Mouse (Mus musculus) heart, embryonic 11.5 days (tissue): ENCODE measurements around the gene Prdm11. TPM values are rescaled to one million over a fixed set of nuclear protein-coding genes. Genes with fewer than 3 reads are reported as not detected.

Experiments
- ATAC-seq: fragments of 200-750 bp; cut with Nextera tagmentation; replicated peaks from 2 replicates; pipeline ENCODE4 v1.8.0; 2017; ENCODE audit warnings: moderate library complexity; ENCODE audit not compliant: insufficient number of reproducible peaks, low FRiP score, low TSS enrichment
- H3K27ac ChIP-seq: fragments of 300-500 bp; sonication (generic); 2 replicates; pipeline ENCODE4 v1.5.1; 2014; ENCODE audit warnings: mild to moderate bottlenecking, low read depth, low read length
- H3K27me3 ChIP-seq: fragments of 300-500 bp; sonication (generic); 2 replicates; pipeline ENCODE4 v1.6.1; 2014; ENCODE audit warnings: mild to moderate bottlenecking, low read length, mixed read lengths; ENCODE audit not compliant: control insufficient read depth, insufficient read depth
- H3K36me3 ChIP-seq: fragments of 300-500 bp; sonication (generic); 2 replicates; pipeline ENCODE4 v1.6.1; 2014; ENCODE audit warnings: mild to moderate bottlenecking, low read length, moderate library complexity, mixed read lengths; ENCODE audit not compliant: control insufficient read depth, insufficient read depth
- H3K4me1 ChIP-seq: fragments of 300-500 bp; sonication (generic); 2 replicates; pipeline ENCODE4 v1.6.1; 2014; ENCODE audit warnings: low read length; ENCODE audit not compliant: control insufficient read depth, insufficient read depth
- H3K4me2 ChIP-seq: fragments of 300-500 bp; sonication (generic); 2 replicates; pipeline ENCODE4 v1.6.1; 2014; ENCODE audit warnings: mild to moderate bottlenecking, moderate library complexity
- H3K4me3 ChIP-seq: fragments of 300-500 bp; sonication (generic); 2 replicates; pipeline ENCODE4 v1.5.1; 2014; ENCODE audit warnings: low read depth, low read length
- H3K9ac ChIP-seq: fragments of 300-500 bp; sonication (generic); 2 replicates; pipeline ENCODE4 v1.6.1; 2014; ENCODE audit warnings: mild to moderate bottlenecking, low read depth, low read length, moderate library complexity
- H3K9me3 ChIP-seq: fragments of 300-500 bp; sonication (generic); replicated peaks from 2 replicates; pipeline ENCODE4 v1.6.1; 2016; ENCODE audit warnings: low read length; ENCODE audit not compliant: control insufficient read depth
- WGBS: fragments of 180-500 bp; shearing (Covaris S2); extraction: QIAGEN DNeasy Blood & Tissue Kit; methylation state at CpG from one replicate; pipeline ENCODE4 v1.1.7; 2014; ENCODE audit not compliant: insufficient replicate concordance; 5-methylcytosine and 5-hydroxymethylcytosine counted together
- polyA plus RNA-seq: library from polyadenylated mRNA; unstranded; fragments of >200 nt; fragmentation: Nextera tagmentation; extraction: Ambion mirVana; gene quantifications from 2 replicates; pipeline ENCODE4 v1.2.1, GENCODE M21; 2014

Gene Prdm11
- polyA plus RNA-seq, 1 experiment from 2014 or later: 3.3 TPM

- Histone ChIP-seq H3K4me2 (no peak overlapping the region), H3K27me3 (peaks cover 14% of the 10 kb centered on the region; the same call in 1 of the 2 replicates), H3K9me3 (no peaks in the 10 kb centered on the region), H3K27ac (no peak overlapping the region), H3K4me3 (no peak overlapping the region), H3K36me3 (no peaks in the 10 kb centered on the region), H3K4me1 (peaks cover 16% of the 10 kb centered on the region), H3K9ac (no peak overlapping the region)
- WGBS: 80% methylated on average over 3 of the region's 3 CpGs
- no peak for ATAC-seq
Observed at GRCm38 (mm10) chr2:92944356-92944755, 101.6 kb downstream of the Prdm11 start.

GRCm38 (mm10) chr2:92943406-92943805, 102.6 kb downstream of the Prdm11 start:
- ATAC-seq: no peak
- Histone ChIP-seq H3K27me3 (peaks cover 14% of the 10 kb centered on the region; the same call in 1 of the 2 replicates), H3K9ac (no peak overlapping the region), H3K27ac (no peak overlapping the region), H3K4me3 (no peak overlapping the region), H3K36me3 (no peaks in the 10 kb centered on the region), H3K4me2 (no peak overlapping the region), H3K9me3 (no peaks in the 10 kb centered on the region), H3K4me1 (peaks cover 14% of the 10 kb centered on the region)
- 58% methylated on average over 3 of the region's 3 CpGs for WGBS

GRCm38 (mm10) chr2:92941463-92941862, 104.5 kb downstream of the Prdm11 start:
- WGBS: 82% methylated on average over 3 of the region's 3 CpGs

GRCm38 (mm10) chr2:92940963-92941362, 105.0 kb downstream of the Prdm11 start:
- H3K9me3 ChIP-seq: no peaks in the 10 kb centered on the region
- no peak overlapping the region for H3K4me2 ChIP-seq
- ATAC-seq: no peak
- H3K27ac ChIP-seq: no peak overlapping the region
- no peaks in the 10 kb centered on the region for H3K36me3 ChIP-seq
- H3K27me3 ChIP-seq: peaks cover 2% of the 10 kb centered on the region; the same call in 1 of the 2 replicates
- H3K4me3 ChIP-seq: no peak overlapping the region
- H3K9ac ChIP-seq: no peak overlapping the region
- WGBS: 79% methylated on average over 9 of the region's 9 CpGs
- H3K4me1 ChIP-seq: peaks cover 6% of the 10 kb centered on the region; the same call in 1 of the 2 replicates

More at GRCm38 (mm10) chr2:92941463-92941862, 104.5 kb downstream of the Prdm11 start:
- no peak overlapping the region for H3K4me2 ChIP-seq
- no peak overlapping the region for H3K27ac ChIP-seq
- H3K36me3 ChIP-seq: no peaks in the 10 kb centered on the region
- peaks cover 6% of the 10 kb centered on the region; the same call in 1 of the 2 replicates for H3K4me1 ChIP-seq
- ATAC-seq: no peak
- H3K4me3 ChIP-seq: no peak overlapping the region
- H3K9me3 ChIP-seq: no peaks in the 10 kb centered on the region
- peaks cover 2% of the 10 kb centered on the region; the same call in 1 of the 2 replicates for H3K27me3 ChIP-seq
- no peak overlapping the region for H3K9ac ChIP-seq

GRCm38 (mm10) chr2:92938827-92939226, 107.1 kb downstream of the Prdm11 start:
- Histone ChIP-seq H3K4me2 (no peak overlapping the region), H3K4me1 (peaks cover 6% of the 10 kb centered on the region; the same call in 1 of the 2 replicates), H3K9me3 (no peaks in the 10 kb centered on the region), H3K27ac (no peak overlapping the region), H3K36me3 (no peaks in the 10 kb centered on the region), H3K9ac (no peak overlapping the region), H3K27me3 (peaks cover 2% of the 10 kb centered on the region; the same call in 1 of the 2 replicates), H3K4me3 (no peak overlapping the region)
- WGBS: 93% methylated on average over 7 of the region's 7 CpGs
- ATAC-seq: no peak

GRCm38 (mm10) chr2:92938063-92938462, 107.9 kb downstream of the Prdm11 start:
- Histone ChIP-seq H3K4me1 (0 out of 2 replicates have a peak, but pooled peaks cover 2% of the 10 kb centered on the region), H3K4me2 (no peak overlapping the region), H3K9me3 (no peaks in the 10 kb centered on the region), H3K36me3 (no peaks in the 10 kb centered on the region), H3K9ac (no peak overlapping the region), H3K4me3 (no peak overlapping the region), H3K27ac (no peak overlapping the region), H3K27me3 (peaks cover 2% of the 10 kb centered on the region; the same call in 1 of the 2 replicates)
- ATAC-seq: no peak
- 75% methylated on average over 5 of the region's 5 CpGs for WGBS

GRCm38 (mm10) chr2:92935483-92935882, 110.5 kb downstream of the Prdm11 start:
- no peaks in the 10 kb centered on the region for H3K9me3 ChIP-seq
- H3K4me3 ChIP-seq: no peak overlapping the region
- 54% methylated on average over 3 of the region's 3 CpGs for whole genome bisulfite sequencing
- no peak overlapping the region for H3K27ac ChIP-seq
- no peaks in the 10 kb centered on the region for H3K36me3 ChIP-seq
- ATAC-seq: no peak
- H3K4me2 ChIP-seq: no peak overlapping the region
- 0 out of 2 replicates have a peak, but pooled peaks cover 2% of the 10 kb centered on the region for H3K4me1 ChIP-seq
- H3K9ac ChIP-seq: no peak overlapping the region
- 0 out of 2 replicates have a peak, but pooled peaks cover 2% of the 10 kb centered on the region for H3K27me3 ChIP-seq

GRCm38 (mm10) chr2:92934312-92934982, 111.5 kb downstream of the Prdm11 start:
- WGBS: 23% methylated on average over 10 of the region's 10 CpGs
- Histone ChIP-seq H3K9ac (no peak overlapping the region), H3K4me2 (no peak overlapping the region), H3K36me3 (no peaks in the 10 kb centered on the region), H3K9me3 (no peaks in the 10 kb centered on the region), H3K27me3 (0 out of 2 replicates have a peak, but pooled peaks cover 2% of the 10 kb centered on the region), H3K4me3 (no peak overlapping the region), H3K4me1 (0 out of 2 replicates have a peak, but pooled peaks cover 2% of the 10 kb centered on the region), H3K27ac (no peak overlapping the region)
- no peak for ATAC-seq
